Mouse (Mus musculus) liver, postnatal 0 days (tissue): ENCODE results near the gene Cd79b.

ENCODE experiments used
- CTCF ChIP-seq: sonication (generic); IDR thresholded peaks from 2 replicates; pipeline ENCODE4 v1.5.1; 2016; ENCODE audit warnings: antibody characterized with exemption, low read depth
- EP300 ChIP-seq: IDR thresholded peaks from 2 replicates; pipeline ENCODE4 v1.6.1; 2016; ENCODE audit warnings: antibody characterized with exemption, low read depth, mild to moderate bottlenecking

DNA sequence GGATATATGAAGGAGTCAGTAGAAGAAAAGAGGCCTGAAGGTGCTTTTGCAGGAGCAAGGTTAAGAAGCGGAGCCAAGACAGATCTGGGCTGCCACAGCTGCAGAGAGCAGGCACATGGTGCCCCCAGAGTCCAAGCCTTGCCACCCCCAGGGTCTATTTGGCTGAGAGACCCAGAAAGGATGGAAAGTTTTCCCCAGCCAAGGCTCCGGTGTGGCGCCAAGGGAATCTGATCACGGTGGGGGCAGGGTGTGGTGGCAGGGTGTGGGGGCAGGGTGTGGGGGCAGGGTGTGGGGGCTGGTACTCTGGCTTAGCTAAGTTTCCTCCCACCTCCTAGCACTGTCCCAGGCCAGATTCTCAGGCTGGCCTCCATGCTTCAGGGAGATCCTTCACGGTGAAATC, 14.0 kb upstream of the Cd79b start:
- no peak for TF ChIP-seq CTCF
- no peak for TF ChIP-seq EP300
